Mouse (Mus musculus): Measurements from ENCODE around the gene Gm9602. TPM values are rescaled to one million over a fixed set of nuclear protein-coding genes. Genes with fewer than 3 reads are reported as not detected.
"Not testable (repeated sequence)": the region's sequence is repeated elsewhere in the genome, so short reads cannot be mapped to it uniquely, and the experiment has no call there.

The Gm9602 gene
- total RNA-seq (2022), result not detected

DNA sequence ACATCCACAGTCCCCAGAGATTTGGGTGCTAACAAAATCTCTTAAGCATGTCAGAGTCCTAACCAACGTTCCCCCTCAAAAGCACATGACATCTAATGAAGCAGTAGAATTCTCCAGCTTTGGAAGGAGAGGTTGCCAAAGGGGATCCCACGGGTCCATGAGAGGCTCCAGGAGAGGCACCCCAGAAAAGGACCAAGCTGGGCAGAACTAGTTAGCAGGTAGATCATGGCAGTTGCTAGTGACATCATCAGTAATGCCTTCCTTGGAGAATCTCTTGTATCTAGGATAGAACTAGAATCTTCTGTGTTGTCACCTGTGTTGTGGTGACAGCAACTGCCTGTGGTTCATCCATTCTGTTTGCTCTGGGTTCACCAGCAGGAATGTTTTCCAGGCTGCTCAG is at the start of gene Gm9602:
Gm9602 (plus strand) TSS at position 301 of the 400 bp plus-strand sequence.
- DNase-seq (ENCODE audit: low spot score in 2 of 2), result not testable (repeated sequence)

DNA sequence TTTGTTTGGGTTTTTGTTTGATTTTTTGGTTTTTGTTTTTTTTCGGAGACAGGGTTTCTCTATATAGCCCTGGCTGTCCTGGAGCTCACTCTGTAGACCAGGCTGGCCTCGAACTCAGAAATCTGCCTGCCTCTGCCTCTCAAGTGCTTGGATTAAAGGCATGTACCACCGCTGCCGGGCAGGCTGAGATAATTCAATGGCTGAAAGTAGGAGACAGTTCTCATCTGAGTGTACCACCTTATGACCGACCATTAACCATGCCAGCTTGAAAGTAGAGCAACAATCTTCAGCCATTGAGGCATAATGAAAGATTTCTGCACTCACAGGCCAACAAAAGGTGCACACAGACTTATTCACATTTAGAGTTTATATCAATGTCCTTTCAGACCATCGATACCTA is 30.3 kb downstream of the Gm9602 start:
- DNase-seq (ENCODE audit: low spot score in 2 of 2), result not testable (repeated sequence)

DNA sequence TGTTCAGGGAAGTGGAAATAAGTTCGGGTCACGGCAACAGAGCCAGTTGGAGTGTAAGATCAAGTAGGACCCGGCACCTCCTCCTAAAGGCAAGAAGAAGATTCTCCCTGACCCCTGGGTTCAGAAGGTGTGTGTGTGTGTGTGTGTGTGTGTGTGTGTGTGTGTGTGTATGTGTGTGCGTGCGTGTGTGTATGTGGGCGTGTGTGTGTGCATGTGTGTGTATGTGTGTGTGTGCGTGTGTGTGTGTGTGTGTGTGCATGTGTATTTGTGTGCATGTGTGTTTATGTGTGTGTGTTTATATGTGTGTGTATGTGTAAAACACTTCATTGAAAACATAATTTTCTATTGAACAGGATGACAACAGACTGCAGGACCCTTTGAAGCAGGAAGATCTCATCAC is 45.8 kb downstream of the Gm9602 start:
- DNase-seq (ENCODE audit: low spot score in 2 of 2), result not testable (repeated sequence)

Other genes with a start within 250 kb of the Gm9602 start
- not detected for gene Gm3047, start 220.9 kb upstream of the Gm9602 start, total RNA-seq (2022)
- under 1 TPM in 3 of 4 experiments, not detected in 1; 0.39 to 0.70 (median 0.50) TPM for gene Gm8159, start 144.0 kb upstream of the Gm9602 start, total RNA-seq (2022)
- under 1 TPM in 1 of 4 experiments, not detected in 3; 0.54 TPM for gene Gm3239, start 112.1 kb upstream of the Gm9602 start, total RNA-seq (2022)
- gene Gm7876, start 67.1 kb upstream of the Gm9602 start, total RNA-seq (2022), result not detected
- gene Gm3252, start 49.6 kb upstream of the Gm9602 start, total RNA-seq (2022), result under 1 TPM in 2 of 4 experiments, not detected in 2; 0.25 to 0.90 TPM
- not detected for gene Gm3269, start 61.8 kb downstream of the Gm9602 start, total RNA-seq (2022)
- gene Gm3264, start 79.2 kb downstream of the Gm9602 start, total RNA-seq (2022), result 10 to 100 TPM in 2 of 4 experiments, 1 to 10 TPM in 2; 4.4 to 16.1 (median 7.7) TPM
- gene Gm3278, start 116.1 kb downstream of the Gm9602 start, total RNA-seq (2022), result not detected
- gene Gm8297, start 207.6 kb downstream of the Gm9602 start, total RNA-seq (2022), result not detected
- 1 to 10 TPM in 1 of 4 experiments, not detected in 3; 2.0 TPM for gene Gm3298, start 239.6 kb downstream of the Gm9602 start, total RNA-seq (2022)

All from layer of hippocampus, adult 8-10 months (tissue).